Mouse (Mus musculus) urinary bladder, adult 18-20 months (tissue): ENCODE results near the gene Dnm2.
A peak's percentile ranks its signal among the peaks of the same experiment; 100 is the strongest.
"Not testable (repeated sequence)": the region's sequence is repeated elsewhere in the genome, so short reads cannot be mapped to it uniquely, and the experiment has no call there.

Experiments used
- DNase-seq, 2 experiments: peaks; one replicate each; pipeline ENCODE4 v3.0.0; 2022; ENCODE audit warnings: low spot score in 2 of 2, mixed read lengths in 2 of 2

Gene Dnm2

DNA sequence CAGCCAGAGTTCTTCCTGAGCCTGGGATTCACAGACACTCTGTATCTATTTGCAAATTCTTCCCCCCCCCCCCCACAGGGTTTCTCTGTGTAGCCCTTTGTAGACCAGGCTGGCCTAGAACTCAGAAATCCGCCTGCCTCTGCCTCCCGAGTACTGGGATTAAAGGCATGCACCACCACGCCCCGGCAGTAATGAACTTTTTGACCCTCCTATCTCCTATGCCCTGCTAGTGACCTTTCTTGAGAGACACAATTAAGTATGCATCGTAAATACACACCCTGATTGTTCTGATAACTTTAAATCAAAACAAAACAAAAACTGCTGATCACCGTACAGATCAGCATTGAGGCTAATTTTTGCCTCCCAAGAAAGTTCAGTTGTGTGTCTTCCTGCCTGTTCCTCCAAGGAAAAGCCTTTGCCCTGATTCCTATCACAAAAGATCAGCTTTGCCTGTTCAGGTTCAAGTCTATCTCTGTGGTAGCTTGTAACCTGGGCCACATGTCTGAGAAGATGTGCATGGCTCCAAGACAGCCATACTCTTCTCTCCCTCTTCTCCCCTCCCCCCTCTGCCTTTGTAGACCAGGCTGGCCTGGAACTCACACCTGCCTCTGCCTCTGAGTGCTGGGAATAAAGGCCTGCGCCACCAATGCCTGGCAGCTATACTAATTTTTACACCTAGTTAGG lies 31.7 kb downstream of the Dnm2 start:
- no peak for DNase-seq

DNA sequence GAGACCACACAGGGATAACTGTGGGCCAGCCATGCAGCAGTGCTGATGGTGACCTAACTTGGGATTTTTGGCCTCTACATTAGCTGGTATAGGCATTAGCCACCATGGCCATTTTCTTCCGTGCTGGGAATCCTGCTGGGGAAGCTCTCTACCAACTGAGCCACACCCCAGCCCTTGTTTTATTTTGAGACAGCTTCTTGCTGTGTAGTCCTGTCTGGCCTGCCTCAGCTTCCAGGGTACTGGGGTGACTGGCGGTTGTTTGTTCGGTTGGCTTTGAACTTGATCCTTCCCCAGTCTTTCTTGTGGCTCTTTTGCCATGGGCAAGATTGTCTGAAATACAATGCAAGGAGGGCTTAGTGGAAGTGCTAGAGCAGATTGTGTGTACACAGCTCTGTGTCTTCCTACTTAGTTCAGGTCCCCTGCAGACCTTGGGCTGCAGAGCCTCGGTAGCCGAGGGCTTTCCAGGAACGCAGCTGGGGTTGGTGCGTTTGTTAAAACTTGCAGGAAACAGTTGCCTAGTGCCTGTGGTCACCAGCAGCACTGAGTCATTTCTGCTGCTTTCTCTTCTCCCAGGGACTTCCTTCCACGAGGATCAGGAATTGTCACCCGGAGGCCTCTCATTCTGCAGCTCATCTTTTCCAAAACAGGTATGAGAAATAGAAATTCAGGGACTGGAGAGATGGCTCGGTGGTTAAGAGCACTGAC lies 32.4 kb downstream of the Dnm2 start:
- no peak for DNase-seq

DNA sequence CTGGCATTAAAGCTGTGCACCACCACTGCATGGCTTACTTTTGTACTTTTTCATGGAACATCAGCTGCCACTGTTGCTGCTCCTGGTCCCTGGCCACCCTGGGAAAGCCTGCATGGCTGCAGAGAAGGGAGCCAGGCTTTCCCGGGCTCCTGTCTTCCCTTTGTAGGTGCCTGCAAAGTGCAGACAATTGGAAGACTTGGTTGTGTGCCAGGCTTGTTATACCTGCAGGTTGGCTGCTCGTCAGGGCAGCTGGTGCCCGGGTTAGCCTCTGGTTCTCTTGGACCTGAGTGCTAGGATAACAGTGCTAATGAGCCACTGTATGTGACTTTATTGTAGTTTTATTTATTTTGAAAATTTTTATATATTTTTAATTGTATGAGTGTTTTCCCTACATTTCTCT lies 34.1 kb downstream of the Dnm2 start:
- DNase-seq = no peak

DNA sequence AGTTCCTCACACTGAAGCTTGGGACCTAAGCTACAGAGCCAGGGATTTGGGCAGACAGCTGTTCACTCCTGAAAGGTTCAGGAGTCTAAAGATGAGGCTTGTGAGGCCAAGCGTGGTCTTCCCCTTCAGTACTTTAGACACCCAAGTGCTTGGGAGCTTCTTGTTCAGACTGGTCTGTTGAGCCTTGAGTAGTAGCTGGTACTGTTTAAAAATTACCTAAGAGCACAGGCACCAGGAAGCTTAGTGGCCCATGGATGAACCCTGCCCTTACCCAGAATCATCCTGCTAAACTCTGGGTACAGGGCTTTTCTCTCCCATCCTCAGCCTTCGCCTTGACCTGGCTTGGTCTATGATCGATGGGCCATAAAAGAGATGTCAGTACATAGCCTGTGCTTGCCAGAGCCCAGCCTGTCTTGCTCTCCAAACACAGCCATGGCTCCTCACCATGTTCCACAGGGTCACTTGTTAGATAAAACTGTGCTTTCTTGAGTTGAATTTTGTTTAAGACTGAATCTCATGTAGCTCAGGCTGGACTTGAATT lies 35.8 kb downstream of the Dnm2 start:
- DNase-seq = no peak

DNA sequence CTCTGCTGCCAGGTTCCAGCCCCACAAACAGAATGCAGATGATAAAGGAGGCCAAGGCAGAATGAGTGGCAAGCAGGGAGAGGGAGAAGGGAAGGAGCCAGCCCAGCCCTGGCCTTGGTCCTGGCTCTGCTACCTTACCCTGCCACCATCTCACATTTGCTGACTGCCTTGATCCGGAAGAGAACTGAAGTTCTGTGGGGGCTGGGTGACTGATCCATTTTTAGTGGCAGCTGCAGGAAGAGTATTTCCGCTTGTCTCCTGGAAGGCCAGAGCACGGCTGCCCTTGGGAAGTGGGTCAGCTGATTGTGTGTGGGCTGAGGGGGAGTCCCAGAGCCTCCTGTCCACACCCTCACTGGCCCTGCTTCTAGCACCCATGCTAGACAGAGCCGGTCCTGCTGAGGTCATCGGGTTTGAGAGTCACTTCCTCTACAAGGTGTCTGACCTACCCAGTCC lies 38.5 kb downstream of the Dnm2 start:
- DNase-seq = no peak

DNA sequence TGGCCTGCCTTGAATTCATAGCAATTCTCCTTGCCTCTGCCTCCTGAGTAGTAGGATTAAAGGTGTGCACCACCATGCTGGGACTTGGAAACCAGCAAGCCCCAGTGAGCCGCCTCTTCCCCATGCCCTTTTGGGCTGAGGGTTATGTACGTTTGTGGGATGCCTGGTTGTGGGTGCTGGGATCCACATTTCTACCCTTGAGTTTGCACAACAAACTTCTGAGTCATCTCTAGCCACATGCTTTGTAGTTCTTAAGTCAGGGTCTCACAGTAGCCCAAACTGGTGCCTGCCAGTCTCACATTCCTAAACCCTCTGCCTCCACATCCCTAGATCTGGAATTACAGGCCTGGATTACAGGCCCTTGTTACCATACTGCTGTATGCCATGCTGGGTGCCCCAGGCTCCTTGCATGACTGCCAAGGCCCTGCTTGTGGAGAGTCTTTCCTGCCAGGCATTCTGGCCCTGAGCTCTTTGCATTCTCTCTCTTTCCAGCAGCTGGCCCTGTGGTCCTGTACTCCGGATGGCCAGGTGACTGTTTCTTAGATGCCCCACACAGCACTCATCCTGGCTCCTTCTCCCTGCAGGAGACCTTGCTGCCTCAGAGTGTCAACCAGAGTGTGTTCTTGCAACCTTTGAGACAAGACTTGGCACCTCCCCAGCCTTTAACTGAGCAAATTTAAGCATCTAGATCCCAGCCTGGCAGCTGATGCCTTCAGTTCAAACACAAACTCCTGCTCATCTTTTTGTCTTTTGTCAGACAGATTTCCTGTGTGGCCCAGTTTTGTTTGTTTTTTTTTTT lies 39.3 kb downstream of the Dnm2 start:
- no peak for DNase-seq

DNA sequence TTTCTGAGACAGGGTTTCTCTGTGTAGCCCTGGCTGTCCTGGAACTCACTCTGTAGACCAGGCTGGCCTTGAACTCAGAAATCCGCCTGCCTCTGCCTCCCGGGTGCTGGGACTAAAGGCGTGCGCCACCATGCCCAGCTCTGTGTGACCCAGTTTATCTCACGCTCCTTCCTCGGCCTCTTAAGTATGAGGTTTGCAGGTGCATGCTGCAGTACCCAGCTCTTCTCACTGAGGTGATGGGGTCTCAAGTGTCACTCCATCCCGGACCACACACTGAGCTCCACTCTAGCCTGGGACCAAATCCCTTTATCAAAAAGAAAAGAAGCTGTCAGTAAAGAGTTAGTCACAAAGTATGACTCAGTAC lies 39.8 kb downstream of the Dnm2 start:
- not testable (repeated sequence) for DNase-seq

DNA sequence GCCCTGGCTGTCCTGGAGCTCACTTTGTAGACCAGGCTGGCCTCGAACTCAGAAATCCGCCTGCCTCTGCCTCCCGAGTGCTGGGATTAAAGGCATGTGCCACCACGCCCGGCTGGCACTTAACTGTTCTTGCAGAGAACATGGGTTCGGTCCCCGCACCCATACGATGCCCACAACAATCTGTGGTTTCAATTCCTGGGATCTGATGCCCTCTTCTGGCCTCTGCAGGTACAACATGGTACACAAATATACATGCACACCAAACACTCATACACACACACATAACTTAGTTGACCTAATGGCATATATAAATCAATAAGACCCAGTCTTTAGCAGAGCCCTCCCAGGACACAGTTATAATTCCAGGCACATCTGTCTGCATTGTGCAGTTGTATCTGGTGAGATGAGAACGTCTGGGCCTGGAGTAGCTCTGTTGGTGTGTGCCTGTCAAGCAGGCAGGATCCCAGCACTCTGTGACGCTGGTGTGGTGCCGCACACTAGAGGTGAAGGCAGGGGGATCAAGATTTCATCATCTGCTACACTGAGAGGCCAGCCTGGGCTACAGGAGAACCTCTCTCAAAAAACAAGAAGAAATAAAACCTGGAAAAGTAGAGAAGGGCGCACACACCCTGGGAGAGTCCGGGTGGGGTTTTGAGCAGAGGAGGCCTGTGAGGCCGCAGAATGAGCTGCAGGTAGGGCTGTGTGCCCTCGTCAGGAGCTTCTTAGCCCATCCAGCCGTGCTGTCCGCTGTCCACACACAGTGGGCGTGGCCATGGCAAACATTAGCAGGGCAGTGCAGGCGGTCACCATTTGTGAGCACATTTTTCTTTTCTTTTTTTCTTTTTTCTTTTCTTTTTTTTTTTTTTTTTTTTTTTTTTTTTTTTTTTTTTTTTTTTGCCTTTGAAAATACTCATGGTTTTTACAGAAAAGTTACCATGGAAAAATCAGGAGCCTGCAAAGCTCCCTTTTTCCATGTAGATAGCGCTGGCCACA lies 44.6 kb downstream of the Dnm2 start:
- peak in 1 of 2 experiments; percentile 41 for DNase-seq

DNA sequence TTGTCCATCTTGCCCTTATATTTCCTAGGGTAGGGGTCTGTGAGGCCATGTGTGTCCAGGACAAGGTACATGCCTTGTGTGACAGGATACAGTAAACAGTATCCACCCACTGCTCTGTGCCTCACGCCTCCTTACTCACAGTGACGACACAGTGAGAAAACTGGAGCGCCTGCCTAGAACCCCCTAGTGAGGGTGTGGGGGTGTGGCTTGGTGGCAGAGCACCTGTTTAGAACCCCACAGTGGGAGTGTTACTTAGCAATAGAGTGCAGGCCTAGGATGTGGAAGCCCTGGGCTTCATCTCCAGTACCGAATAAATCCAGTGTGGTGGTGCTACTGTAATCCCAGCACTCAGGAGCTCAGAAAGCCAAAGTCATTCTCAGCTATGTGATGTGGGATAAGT lies 48.2 kb downstream of the Dnm2 start:
- DNase-seq = no peak

DNA sequence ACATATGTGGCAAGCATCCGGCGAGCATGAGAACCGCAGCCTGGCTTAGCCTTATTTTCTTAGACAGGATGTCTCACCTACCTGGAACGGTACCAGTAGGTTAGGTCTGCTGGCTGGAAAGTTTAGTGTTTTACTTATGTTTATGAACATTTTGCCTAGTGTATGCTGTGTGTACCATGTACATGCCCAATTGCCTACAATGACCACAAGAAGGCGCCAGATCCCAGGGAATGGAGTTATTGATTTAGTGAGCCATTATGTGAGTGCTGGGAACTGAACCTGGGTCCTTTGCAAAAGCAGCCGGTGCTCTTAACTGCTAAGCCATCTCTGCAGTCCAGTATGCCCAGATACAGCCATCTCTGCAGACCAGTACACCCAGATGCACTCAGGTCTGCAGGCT lies 53.0 kb downstream of the Dnm2 start:
- DNase-seq = no peak

DNA sequence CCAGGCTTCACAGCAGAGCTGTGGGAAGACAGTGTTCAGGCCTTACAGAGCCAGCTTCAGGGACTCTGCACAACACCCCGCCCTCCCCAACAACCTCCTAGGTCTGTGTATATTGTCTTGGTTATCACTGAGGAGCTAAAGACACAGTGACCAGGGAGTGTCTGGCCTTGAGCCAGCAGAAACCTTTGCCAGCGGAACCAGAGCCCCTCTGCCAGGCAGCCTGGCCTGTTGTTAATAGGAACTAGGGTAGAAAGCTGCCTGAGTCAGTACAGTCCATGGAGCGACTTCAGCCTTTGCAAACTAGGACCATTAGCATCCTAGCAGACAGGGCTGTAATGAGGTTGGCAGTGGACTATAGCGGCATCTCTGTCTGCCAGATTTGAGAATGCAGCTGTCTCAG lies 59.4 kb downstream of the Dnm2 start:
- DNase-seq = no peak

DNA sequence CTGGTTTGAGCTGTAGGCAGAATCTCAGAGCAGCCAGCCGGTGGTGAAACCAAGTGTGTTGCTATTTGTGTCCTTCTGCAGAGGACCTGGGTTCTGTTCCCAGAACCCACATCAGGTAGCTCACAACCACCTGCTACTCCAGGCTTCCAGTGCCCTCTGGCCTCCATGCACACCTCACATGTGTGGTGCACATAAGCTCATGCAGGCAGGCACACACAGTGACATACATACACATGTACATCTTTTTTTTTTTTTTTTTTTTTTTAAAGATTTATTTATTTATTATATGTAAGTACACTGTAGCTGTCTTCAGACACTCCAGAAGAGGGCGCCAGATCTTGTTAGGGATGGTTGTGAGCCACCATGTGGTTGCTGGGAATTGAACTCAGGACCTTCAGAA lies 63.5 kb downstream of the Dnm2 start:
- DNase-seq = not testable (repeated sequence)

DNA sequence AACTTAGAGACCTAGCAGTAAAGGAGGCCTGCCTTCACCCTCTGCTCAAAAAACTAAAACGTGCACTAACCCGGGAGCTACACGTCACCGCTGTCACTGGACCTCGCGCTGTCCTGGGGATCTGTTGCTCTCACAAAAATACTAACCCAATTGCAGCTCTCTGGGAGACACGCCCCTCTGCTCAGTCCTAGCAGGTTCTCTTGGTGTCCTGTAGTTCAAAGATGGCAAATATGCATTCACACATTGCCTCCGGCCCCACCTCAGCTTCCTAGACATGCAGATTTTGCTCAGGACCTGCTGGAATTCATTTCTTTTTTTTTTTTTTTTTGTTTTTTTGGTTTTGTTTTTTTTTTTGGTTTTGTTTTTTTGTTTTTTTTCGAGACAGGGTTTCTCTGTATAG lies 66.0 kb downstream of the Dnm2 start:
- no peak for DNase-seq

DNA sequence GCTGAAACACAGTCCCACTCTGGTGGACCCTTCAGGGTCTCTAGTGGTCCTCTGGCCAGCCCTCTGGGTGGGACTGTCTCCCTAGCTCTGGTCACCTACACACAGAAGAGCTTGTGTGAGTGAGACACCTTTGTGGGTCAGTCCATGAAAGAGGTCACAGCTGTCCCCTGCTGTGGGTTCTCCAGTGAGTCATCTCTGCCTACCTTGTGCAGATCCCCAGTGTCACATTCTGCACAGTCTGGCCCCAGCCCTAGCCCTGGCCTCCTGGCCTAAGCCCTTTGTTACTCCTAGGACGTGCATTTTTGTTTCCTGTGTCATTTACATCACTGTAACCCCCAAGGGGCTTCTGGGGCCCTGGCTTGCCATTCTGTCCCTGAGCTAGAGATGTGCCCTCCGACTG lies 69.2 kb downstream of the Dnm2 start:
- no peak for DNase-seq

DNA sequence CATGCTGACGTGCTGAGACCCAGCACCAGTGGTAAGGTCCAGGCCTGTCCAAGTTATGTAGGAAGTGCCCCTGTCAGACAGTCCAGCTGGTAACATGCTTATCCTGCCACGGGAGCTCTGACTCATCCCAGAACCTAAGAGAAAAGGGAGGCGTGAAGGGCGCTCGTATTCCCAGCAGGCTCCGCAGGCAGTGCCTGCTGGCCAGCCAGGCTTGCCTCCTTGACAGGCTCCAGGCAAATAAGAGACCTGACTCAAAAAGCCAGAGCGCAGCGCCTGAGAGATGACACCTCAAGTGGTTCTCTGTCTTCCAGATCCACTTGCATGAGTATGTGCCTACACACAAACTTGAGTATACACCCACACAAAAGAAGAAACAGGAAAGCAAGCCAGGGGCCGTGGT lies 70.0 kb downstream of the Dnm2 start:
- no peak for DNase-seq

DNA sequence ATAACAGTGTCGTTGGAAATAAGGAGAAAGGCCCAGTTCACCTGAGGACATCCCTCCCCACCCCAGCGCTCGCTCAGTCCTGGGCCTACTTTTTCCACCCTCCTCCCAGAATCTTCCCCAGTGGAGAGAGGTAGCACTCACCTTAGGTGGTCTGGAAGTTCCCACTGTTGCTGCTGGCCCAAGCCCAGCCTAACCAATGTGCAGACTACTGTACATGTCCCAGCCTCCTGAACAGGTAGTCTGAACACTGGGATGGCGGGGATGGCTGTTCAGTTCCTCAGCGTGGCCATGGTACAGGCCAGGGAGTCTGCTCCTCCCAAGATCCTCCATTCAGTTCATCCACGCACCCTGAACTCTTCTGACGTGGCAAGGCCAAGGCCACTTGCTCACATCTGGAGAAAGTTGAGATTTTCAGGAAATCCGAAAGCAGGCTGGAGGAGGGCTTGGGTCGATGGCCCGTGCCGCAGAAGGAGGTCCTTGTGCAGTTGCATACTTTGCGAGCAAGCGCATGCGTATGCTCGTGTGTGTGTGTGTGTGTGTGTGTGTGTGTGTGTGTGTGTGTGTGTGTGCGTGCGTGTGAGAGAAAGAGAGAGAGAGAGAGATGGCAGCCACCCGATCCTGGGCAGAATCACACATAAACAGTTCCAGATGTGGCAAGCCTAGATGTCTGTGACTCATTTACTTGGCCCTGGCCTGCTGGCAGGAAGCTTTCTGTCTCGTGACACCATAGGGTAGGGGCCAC lies 71.8 kb downstream of the Dnm2 start:
- peak in 1 of 2 experiments; percentile 51 for DNase-seq

DNA sequence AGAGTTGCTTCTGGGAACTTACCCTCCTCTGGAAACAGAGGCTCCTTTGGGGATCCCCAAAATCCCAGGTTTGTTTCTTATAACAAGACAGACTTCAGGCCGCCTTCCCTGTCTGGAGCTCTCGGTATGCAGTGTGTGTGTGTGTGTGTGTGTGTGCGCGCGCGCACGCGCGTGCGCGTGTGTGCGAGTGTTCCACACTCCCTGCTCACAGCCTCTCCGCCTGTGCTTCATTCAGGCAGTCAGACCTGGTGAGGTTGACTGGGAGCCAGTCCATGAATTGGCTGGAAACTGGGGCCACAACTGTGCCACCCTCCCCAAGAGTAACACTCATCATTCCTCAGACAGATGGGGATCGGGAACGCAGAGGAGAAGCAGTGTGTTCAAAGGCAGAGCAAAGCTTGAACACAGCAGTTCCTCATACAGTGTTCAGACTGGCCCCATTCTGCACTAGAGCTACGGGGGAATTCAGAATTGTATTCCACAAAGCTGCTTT lies 72.4 kb downstream of the Dnm2 start:
- no peak for DNase-seq

DNA sequence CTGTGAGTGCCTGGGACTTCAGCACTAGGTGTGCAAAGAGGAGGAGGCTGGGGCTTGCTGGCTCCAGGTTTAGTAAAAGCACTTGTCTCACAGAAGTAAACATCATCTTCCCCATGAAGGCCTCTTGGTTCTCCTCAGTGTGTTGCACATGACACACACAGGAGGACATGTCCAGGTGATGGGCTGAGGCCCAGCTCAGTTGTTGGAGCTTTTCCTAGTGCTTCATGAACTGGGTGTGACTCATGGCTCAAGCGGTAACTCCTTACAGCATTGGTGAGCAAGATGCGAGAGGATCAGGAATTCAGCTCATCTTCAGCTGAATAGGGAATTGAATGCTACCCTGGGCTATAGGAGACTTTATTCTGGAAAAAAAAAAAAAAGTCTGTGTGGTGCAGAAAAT lies 73.0 kb downstream of the Dnm2 start:
- no peak for DNase-seq

DNA sequence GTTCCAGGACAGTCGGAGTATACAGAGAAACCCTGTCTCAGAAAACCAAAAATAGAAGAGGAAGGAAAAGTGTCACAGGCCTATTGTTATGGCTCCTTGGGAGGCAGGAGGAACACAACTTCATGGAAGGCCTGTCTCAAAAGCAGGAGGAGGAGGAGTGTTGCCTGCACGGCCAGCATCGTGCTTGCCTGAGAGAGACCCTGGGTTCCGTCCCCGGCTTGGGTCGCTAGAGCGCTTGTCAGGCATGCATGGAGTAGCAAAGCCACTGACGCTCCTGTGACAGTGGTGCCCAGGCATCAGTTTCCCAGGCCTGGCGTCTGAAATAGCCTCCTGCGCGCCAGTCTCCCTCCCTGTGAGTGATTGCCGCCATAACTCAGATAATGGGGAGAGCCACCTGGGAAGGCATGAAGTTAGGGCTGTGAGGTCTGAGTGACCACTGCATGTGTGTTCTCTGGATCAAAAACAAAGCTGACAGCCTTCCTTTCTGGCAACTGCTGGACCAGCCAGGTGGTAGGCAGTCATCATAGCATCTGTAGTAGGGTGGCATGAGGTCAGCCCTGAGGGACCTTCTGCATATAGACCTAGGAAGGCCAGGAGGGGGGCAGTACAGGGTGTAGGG lies 73.7 kb downstream of the Dnm2 start:
- no peak for DNase-seq

DNA sequence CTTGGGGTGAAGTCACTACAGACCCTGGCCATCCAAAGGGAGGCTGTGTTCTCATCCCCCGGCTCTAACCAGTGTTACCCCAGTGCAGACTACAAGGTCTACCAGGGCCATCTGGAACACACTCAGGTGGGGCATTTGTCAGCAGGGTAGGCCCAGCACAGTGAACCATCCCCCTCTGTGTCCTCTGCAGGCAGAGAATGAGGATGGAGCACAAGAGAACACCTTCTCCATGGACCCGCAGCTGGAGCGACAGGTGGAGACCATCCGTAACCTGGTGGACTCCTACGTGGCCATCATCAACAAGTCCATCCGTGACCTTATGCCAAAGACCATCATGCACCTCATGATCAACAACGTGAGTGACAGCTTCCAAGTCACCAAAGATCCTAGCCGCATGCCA lies 78.6 kb downstream of the Dnm2 start:
- DNase-seq = no peak
